Mouse (Mus musculus) Muller cell, postnatal 12 days (primary cell): ENCODE data around the gene Pou2f2.
A peak's percentile ranks its signal among the peaks of the same experiment; 100 is the strongest.

Experiments
- DNase-seq: peaks from one replicate; pipeline ENCODE4 v3.0.0-alpha.2; 2015; ENCODE audit errors: inconsistent ontology term

Gene Pou2f2

DNA sequence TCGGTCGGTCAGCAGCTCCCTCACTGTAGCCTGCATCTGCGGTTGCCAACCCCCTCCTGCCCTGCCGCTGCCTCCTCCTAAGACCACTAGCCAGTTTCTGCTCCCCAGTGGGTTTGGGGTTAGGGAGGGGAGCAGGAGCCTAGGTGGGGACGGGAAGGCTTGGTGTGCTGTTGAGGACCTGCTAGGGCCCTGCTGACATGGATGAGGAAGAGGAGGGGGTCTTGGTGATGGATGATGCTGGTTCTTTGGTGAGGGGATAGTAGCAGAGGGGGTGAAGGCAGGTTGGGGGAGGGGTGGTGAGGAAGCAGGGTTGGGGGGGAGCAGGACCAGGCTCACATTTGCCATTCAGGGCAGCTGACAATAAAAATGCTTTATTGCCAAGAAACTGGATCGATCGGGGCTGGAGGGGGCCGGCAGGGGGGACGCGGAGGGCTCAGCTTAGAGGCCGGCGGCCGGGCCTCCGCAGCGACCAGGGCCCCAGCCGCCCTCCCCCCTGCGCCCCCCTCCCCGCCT lies 29.3 kb downstream of the Pou2f2 start:
- no peak for DNase-seq

GRCm38 (mm10) chr7:25145896-25146295 lies 33.6 kb downstream of the Pou2f2 start:
- peak; percentile 19 for DNase-seq

GRCm38 (mm10) chr7:25141761-25142160 lies 37.8 kb downstream of the Pou2f2 start:
- peak; percentile 56 for DNase-seq

DNA sequence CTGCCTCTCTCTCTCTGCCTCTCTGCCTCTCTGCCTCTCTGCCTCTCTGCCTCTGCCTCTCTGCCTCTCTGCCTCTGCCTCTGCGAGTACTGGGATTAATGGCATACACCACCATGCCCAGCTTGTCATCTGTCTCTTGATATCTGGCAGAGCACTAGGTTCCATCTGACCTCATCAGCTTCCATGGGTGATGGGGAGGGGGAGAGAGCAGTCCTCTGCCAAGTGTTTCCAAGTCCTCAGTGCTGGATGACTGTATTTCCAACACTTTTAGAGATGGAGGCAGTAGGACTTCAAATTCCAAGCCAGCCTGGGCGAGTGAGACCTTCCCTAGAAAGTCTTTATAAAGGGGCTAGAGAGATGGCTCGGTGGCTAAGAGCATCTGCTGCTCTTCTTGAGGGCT lies 42.0 kb downstream of the Pou2f2 start:
- DNase-seq = no peak

GRCm38 (mm10) chr7:25133092-25134049 lies 46.2 kb downstream of the Pou2f2 start:
- peak; percentile 79 for DNase-seq

GRCm38 (mm10) chr7:25132318-25132960 lies 47.1 kb downstream of the Pou2f2 start:
- no peak for DNase-seq

- DNase-seq = no peak
Measured at GRCm38 (mm10) chr7:25131247-25131646, 48.3 kb downstream of the Pou2f2 start.

GRCm38 (mm10) chr7:25130565-25130964 lies 49.0 kb downstream of the Pou2f2 start:
- DNase-seq = no peak

- no peak for DNase-seq
Measured at GRCm38 (mm10) chr7:25129390-25129979, 50.0 kb downstream of the Pou2f2 start.

- DNase-seq = no peak
Measured at GRCm38 (mm10) chr7:25127971-25128370, 51.6 kb downstream of the Pou2f2 start.

DNA sequence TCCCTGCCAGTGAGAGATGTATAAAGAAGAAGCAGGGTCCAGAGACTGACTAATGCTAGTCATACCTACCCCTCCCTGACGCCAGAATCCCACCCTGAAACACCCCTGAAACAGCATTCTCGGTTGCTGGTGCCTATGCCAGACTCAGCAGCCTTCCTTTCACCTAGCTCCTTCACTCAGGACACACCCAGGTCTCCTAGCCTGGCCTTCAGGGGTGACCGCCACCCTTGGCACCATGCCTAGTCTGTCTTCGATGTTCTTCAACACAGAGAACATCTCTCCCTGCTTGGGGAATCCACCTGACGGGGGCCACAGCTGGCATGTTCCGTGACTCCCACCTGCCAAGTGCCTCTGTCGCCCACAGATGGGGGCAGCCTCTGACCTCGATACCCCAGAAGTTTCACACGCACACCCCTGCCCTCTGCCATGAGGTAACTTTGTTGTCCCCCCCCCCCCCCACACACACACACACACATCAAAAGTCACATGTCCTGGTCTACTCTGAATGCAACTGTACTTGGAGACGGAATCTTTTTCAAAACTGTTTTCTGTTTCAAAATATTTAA lies 53.7 kb downstream of the Pou2f2 start:
- no peak for DNase-seq

DNA sequence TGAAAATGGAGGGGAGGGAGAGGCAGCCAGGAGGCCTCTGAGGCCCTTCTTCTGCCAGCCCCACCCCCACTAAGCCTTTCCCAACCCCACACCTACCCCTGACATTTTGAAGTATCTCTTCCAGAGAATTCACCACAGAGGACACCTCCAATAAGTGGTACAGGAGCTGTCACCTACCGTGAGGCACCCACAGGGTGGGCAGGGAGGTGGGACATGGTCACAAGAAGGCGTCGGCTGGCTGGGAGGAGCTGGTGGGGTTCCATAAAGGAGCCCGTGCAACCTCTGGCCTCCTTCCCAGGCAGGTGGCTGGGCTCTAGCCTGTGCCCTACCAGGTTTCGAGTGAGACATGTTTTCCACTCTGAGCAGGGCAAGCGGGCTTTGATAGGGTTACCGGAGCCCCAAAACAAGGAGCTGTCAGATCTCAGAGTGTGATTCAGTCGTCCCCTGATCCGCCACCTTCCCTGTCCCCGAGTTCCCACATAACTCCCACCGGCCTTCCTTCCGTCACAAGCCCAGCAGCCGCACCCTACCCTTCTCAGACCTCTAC lies 58.2 kb downstream of the Pou2f2 start:
- no peak for DNase-seq

DNA sequence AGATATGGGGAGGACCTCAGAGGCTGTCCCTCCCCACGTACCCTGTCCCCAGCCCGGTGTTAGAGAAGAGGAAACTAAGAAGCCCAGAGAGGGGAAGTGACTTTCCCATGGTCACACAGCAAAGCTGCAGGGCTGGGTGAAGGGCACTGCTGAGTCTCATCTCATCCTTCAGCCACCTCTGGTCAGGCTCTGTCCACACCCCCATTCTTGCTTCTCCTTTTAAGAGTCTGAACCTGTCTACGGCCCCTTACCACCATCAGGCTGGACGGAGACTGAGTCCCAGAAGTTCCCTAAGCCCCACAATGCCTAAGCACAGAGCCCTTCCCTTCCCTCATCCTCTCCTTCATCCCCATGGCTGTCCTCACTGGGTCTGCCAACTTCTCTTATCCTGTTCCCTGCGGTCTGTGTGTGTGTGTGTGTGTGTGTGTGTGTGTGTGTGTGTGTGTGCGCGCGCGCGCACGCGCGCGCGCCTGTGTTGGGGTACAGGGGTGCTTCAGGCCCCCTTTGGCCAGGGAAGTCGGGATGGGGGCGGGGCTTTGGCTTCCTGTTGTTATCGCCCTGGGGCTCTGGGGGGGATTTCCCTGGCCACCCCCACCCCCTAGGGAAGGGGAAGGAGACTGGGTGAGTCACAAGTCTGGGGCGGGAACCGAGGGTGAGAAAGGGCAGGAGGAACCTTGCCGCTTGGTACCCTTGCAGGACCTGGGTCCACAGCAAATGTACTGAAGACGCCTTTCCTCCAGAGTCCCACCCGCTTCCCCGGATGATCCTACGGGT lies 59.3 kb downstream of the Pou2f2 start:
- no peak for DNase-seq

DNA sequence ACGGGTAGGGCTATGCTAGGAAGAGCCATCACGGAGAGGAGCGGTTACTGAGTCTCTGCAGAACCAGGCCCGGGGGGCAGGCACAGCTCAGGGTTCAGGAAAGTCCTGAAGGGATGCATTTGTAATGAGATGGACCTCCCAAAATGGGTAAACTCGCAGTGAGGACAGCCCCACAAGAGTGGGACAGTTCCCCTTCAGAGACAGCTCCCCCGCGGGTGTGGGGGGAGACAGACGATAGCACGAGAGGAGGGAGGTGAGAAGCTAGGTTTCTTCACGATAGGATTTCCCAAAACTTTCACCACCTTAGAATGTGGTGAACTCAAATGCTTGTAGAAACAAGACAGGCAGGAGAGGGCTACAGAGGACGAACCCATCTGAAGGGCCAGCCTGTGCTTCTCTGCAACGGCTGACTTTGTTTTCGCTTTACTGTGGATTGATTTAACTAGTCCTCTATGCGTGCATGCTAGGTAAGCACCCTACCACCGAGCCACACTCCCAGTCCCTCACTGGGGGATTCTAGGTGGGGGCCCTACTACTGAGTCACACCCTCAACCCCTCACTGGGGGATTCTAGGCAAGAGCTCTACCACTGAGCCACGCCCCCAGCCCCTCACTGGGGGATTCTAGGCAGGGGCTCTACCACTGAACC lies 66.4 kb downstream of the Pou2f2 start:
- DNase-seq = no peak

DNA sequence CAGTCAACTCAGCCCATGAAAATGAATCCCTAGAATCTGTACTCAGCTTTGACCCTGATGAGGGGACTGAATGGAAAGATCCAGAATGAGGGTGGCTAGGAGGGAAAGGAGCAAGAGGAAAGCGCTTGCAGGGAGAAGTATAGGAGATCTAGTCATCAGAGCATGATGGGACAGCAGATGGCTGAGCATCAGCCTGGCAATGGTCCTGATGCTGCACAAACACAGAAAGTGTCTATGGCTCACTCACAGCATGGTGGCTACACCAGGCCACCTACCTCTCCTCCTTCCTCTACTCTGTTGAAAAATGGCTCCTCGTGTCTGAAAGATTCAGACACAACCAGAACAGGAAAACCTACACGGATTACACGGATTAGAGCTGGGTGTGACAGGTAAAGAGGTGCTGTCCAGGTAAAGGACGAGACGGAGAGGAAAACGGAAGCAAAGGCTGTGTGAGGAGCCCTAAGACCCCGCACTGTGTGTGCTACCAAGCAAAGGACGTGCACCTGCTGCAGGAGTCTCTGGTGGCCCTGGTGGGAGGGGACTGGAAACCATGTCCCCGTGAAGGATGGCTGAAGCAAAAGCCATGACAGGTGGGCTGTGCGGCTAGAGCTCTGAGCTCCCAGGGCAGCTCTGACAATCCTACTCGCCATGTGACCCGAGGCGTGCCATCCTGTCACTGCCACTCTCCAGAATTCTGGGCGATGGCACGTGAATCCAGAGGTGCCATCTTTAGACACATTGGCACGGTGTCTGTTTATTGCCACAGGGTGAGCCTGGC lies 67.2 kb downstream of the Pou2f2 start:
- no peak for DNase-seq

- no peak for DNase-seq
Measured at GRCm38 (mm10) chr7:25110336-25110735, 69.2 kb downstream of the Pou2f2 start.

DNA sequence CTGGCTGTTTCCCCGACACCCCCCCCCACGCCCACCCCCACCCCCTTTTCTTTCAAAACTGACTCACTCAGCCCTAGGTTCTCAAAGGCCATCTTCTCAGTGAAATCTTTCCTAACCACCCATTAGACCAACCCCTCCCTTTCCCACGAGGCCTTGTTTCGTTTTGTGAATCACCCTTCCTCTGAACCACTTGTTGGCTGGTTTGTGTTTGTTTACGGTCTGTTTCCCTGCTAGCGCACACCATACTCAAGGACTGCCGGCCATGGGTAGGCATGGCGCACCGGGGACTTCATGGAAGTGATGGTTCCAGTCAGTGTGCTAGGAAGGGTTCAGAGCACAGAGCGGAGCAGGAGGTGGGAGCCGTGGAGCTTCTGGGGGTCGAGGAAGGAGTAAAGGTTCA lies 70.2 kb downstream of the Pou2f2 start:
- DNase-seq = no peak

GRCm38 (mm10) chr7:25106790-25107502 lies 72.6 kb downstream of the Pou2f2 start:
- no peak for DNase-seq
